Mouse (Mus musculus): ENCODE results near the gene Hmg20b.

GRCm38 (mm10) chr10:81349146-81349545 is 1.1 kb downstream of the Hmg20b start:
- TF ChIP-seq POLR2A (IDR thresholded peaks at IDR 0.05; ENCODE audit: low read depth, low read length): no peak
- no peak for TF ChIP-seq CTCF (conservative IDR thresholded peaks at IDR 0.05; ENCODE audit: insufficient read depth, insufficient read length, low read depth, low read length)

Measured in kidney, adult 2 months (tissue).